Mouse (Mus musculus): ENCODE data around the gene 9230102O04Rik. TPM values are rescaled to one million over a fixed set of nuclear protein-coding genes. Genes with fewer than 3 reads are reported as not detected.

9230102O04Rik gene
- polyA plus RNA-seq, 1 experiment from 2014 or later = not detected

GRCm38 (mm10) chr2:9871141-9871716, 18.1 kb downstream of the 9230102O04Rik start:
- Histone ChIP-seq H3K27ac (ENCODE audit: low read depth, low read length) (no peak overlapping the region), H3K4me1 (replicated peaks; ENCODE audit: control insufficient read depth, insufficient read depth, low read length) (peaks cover 3% of the 10 kb centered on the region; the same call in 1 of the 2 replicates), H3K36me3 (ENCODE audit: control insufficient read depth, insufficient read depth, low read length) (no peaks in the 10 kb centered on the region), H3K4me3 (ENCODE audit: low read depth, low read length) (no peak overlapping the region), H3K9ac (ENCODE audit: low read depth, low read length) (no peak overlapping the region), H3K4me2 (no peak overlapping the region), H3K9me3 (ENCODE audit: control insufficient read depth, low read length) (no peaks in the 10 kb centered on the region), H3K27me3 (replicated peaks; ENCODE audit: control insufficient read depth, insufficient read depth, low read length) (peaks cover 33% of the 10 kb centered on the region)
- WGBS = 16% methylated on average over 4 of the region's 4 CpGs
- DNase-seq (ENCODE audit: low spot score) = no peak
- no peak for ATAC-seq (replicated peaks; ENCODE audit: low FRiP score)

- WGBS = 44% methylated on average over 12 of the region's 12 CpGs
- Histone ChIP-seq H3K27me3 (replicated peaks; ENCODE audit: control insufficient read depth, insufficient read depth, low read length) (peaks cover 4% of the 10 kb centered on the region; the same call in 1 of the 2 replicates), H3K4me3 (ENCODE audit: low read depth, low read length) (no peak overlapping the region), H3K27ac (ENCODE audit: low read depth, low read length) (no peak overlapping the region), H3K4me2 (no peak overlapping the region), H3K9ac (ENCODE audit: low read depth, low read length) (no peak overlapping the region), H3K36me3 (ENCODE audit: control insufficient read depth, insufficient read depth, low read length) (no peaks in the 10 kb centered on the region), H3K9me3 (ENCODE audit: control insufficient read depth, low read length) (no peaks in the 10 kb centered on the region), H3K4me1 (replicated peaks; ENCODE audit: control insufficient read depth, insufficient read depth, low read length) (no peaks in the 10 kb centered on the region; the same call in 1 of the 2 replicates)
- no peak for ATAC-seq (replicated peaks; ENCODE audit: low FRiP score)
- no peak for DNase-seq (ENCODE audit: low spot score)
Measured at GRCm38 (mm10) chr2:9867092-9867825, 22.1 kb downstream of the 9230102O04Rik start.

GRCm38 (mm10) chr2:9860698-9861097, 28.6 kb downstream of the 9230102O04Rik start:
- 66% methylated on average over 5 of the region's 5 CpGs for WGBS
- DNase-seq (ENCODE audit: low spot score) = no peak
- no peak for ATAC-seq (replicated peaks; ENCODE audit: low FRiP score)

GRCm38 (mm10) chr2:9855861-9856260, 33.5 kb downstream of the 9230102O04Rik start:
- H3K9ac ChIP-seq (ENCODE audit: low read depth, low read length) = no peak overlapping the region
- H3K4me3 ChIP-seq (ENCODE audit: low read depth, low read length) = no peak overlapping the region
- no peaks in the 10 kb centered on the region for H3K27me3 ChIP-seq (replicated peaks; ENCODE audit: control insufficient read depth, insufficient read depth, low read length)
- no peak for ATAC-seq (replicated peaks; ENCODE audit: low FRiP score)
- DNase-seq (ENCODE audit: low spot score) = no peak
- H3K36me3 ChIP-seq (ENCODE audit: control insufficient read depth, insufficient read depth, low read length) = no peaks in the 10 kb centered on the region
- H3K9me3 ChIP-seq (ENCODE audit: control insufficient read depth, low read length) = no peaks in the 10 kb centered on the region
- no peak overlapping the region for H3K4me2 ChIP-seq
- H3K4me1 ChIP-seq (replicated peaks; ENCODE audit: control insufficient read depth, insufficient read depth, low read length) = no peaks in the 10 kb centered on the region
- 61% methylated on average over 4 of the region's 4 CpGs for WGBS
- H3K27ac ChIP-seq (ENCODE audit: low read depth, low read length) = no peak overlapping the region

More at GRCm38 (mm10) chr2:9860698-9861097, 28.6 kb downstream of the 9230102O04Rik start:
- Histone ChIP-seq H3K4me1 (replicated peaks; ENCODE audit: control insufficient read depth, insufficient read depth, low read length) (no peaks in the 10 kb centered on the region), H3K9me3 (ENCODE audit: control insufficient read depth, low read length) (no peaks in the 10 kb centered on the region), H3K27me3 (replicated peaks; ENCODE audit: control insufficient read depth, insufficient read depth, low read length) (no peaks in the 10 kb centered on the region), H3K4me2 (no peak overlapping the region), H3K4me3 (ENCODE audit: low read depth, low read length) (no peak overlapping the region), H3K27ac (ENCODE audit: low read depth, low read length) (no peak overlapping the region), H3K36me3 (ENCODE audit: control insufficient read depth, insufficient read depth, low read length) (no peaks in the 10 kb centered on the region), H3K9ac (ENCODE audit: low read depth, low read length) (no peak overlapping the region)

GRCm38 (mm10) chr2:9852851-9853576, 36.3 kb downstream of the 9230102O04Rik start:
- no peak overlapping the region for H3K9ac ChIP-seq (ENCODE audit: low read depth, low read length)
- no peaks in the 10 kb centered on the region for H3K4me1 ChIP-seq (replicated peaks; ENCODE audit: control insufficient read depth, insufficient read depth, low read length)
- no peaks in the 10 kb centered on the region for H3K36me3 ChIP-seq (ENCODE audit: control insufficient read depth, insufficient read depth, low read length)
- no peaks in the 10 kb centered on the region for H3K9me3 ChIP-seq (ENCODE audit: control insufficient read depth, low read length)
- ATAC-seq (replicated peaks; ENCODE audit: low FRiP score) = no peak
- H3K4me3 ChIP-seq (ENCODE audit: low read depth, low read length) = no peak overlapping the region
- H3K27ac ChIP-seq (ENCODE audit: low read depth, low read length) = no peak overlapping the region
- no peak overlapping the region for H3K4me2 ChIP-seq
- DNase-seq (ENCODE audit: low spot score) = no peak
- H3K27me3 ChIP-seq (replicated peaks; ENCODE audit: control insufficient read depth, insufficient read depth, low read length) = no peaks in the 10 kb centered on the region
- WGBS = 63% methylated on average over 13 of the region's 13 CpGs

GRCm38 (mm10) chr2:9835195-9835594, 54.1 kb downstream of the 9230102O04Rik start:
- H3K4me3 ChIP-seq (ENCODE audit: low read depth, low read length) = no peak overlapping the region
- no peak overlapping the region for H3K4me2 ChIP-seq
- ATAC-seq (replicated peaks; ENCODE audit: low FRiP score) (no peak), DNase-seq (ENCODE audit: low spot score) (no peak)
- no peaks in the 10 kb centered on the region for H3K9me3 ChIP-seq (ENCODE audit: control insufficient read depth, low read length)
- no peaks in the 10 kb centered on the region for H3K36me3 ChIP-seq (ENCODE audit: control insufficient read depth, insufficient read depth, low read length)
- H3K9ac ChIP-seq (ENCODE audit: low read depth, low read length) = no peak overlapping the region
- WGBS = 65% methylated on average over 7 of the region's 7 CpGs
- H3K27me3 ChIP-seq (replicated peaks; ENCODE audit: control insufficient read depth, insufficient read depth, low read length) = no peaks in the 10 kb centered on the region
- H3K4me1 ChIP-seq (replicated peaks; ENCODE audit: control insufficient read depth, insufficient read depth, low read length) = no peaks in the 10 kb centered on the region
- no peak overlapping the region for H3K27ac ChIP-seq (ENCODE audit: low read depth, low read length)

- Histone ChIP-seq H3K4me1 (replicated peaks; ENCODE audit: control insufficient read depth, insufficient read depth, low read length) (no peaks in the 10 kb centered on the region), H3K27ac (ENCODE audit: low read depth, low read length) (no peak overlapping the region), H3K4me3 (ENCODE audit: low read depth, low read length) (no peak overlapping the region), H3K9ac (ENCODE audit: low read depth, low read length) (no peak overlapping the region), H3K4me2 (no peak overlapping the region), H3K27me3 (replicated peaks; ENCODE audit: control insufficient read depth, insufficient read depth, low read length) (no peaks in the 10 kb centered on the region), H3K36me3 (ENCODE audit: control insufficient read depth, insufficient read depth, low read length) (no peaks in the 10 kb centered on the region), H3K9me3 (ENCODE audit: control insufficient read depth, low read length) (no peaks in the 10 kb centered on the region)
- DNase-seq (ENCODE audit: low spot score) = no peak
- ATAC-seq (replicated peaks; ENCODE audit: low FRiP score) = no peak
- 62% methylated on average over 7 of the region's 7 CpGs for WGBS
Measured at GRCm38 (mm10) chr2:9833712-9834111, 55.6 kb downstream of the 9230102O04Rik start.

Measured in liver, embryonic 11.5 days (tissue).